Mouse (Mus musculus) MN1 (cell line): Measurements from ENCODE around the gene Plekha1.

Source experiments
- DNase-seq: peaks from one replicate; pipeline ENCODE4 v3.0.0-alpha.2; 2016; ENCODE audit warnings: low spot score

The Plekha1 gene

GRCm38 (mm10) chr7:130918260-130918659, 52.7 kb downstream of the Plekha1 start:
- no peak for DNase-seq

GRCm38 (mm10) chr7:130922981-130923731, 57.6 kb downstream of the Plekha1 start:
- DNase-seq = no peak

- no peak for DNase-seq
Measured at GRCm38 (mm10) chr7:130930401-130930800, 64.8 kb downstream of the Plekha1 start.

DNA sequence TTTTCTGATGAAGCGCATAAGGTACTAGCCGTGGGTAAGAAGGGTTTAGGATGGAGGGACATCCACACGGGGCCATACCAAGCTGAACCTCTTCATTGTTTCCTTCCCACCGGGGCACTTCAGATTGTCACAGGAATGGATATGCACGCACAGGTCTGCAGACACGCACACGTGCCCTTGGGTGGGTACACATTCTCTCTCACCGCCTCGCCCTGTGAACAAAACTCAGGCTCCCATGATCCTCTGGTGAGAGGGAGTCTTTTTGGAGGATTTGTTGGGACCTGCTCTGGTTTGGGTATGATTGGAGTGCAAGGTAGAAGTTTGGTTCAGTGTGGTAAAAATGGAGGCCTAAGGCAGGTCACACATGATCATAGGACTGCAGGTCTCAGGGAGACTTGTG, 67.4 kb downstream of the Plekha1 start:
- no peak for DNase-seq

DNA sequence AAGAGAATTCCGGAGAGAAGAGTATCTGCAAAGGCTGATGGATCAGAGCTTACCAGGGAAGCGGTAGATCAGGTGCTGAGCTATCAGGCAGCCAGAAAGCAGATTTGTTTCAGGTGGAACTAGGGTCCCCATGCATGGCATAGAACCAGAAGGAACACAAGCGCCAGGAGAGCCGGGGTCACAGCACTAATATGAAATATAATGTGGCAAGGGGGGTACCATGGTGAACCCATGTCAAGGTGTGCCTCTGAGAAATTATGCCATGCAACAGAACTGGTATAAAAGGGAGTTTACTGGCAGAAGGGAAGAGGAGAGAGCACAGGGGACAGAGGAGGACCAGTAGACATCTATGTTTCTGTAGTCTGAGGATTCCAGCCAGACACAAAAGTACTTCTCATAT, 69.1 kb downstream of the Plekha1 start:
- no peak for DNase-seq

DNA sequence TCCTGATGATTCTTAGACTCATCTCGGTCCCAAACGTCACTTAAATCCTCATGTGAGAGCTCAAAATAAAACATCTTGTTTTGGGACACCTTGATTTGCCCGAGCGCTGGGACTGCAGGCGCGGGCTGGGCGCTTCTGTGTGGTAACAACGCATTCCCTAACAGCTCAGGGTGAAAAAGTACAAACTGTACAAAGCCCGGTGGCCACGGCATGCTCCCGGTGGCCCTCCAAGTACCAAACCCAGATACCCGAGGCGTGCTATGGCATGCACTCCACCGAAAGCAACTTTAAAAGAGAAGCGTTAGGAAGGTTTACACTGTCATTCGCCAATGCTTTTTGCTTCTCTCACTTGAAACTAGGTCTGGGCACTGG, 69.9 kb downstream of the Plekha1 start:
- no peak for DNase-seq

DNA sequence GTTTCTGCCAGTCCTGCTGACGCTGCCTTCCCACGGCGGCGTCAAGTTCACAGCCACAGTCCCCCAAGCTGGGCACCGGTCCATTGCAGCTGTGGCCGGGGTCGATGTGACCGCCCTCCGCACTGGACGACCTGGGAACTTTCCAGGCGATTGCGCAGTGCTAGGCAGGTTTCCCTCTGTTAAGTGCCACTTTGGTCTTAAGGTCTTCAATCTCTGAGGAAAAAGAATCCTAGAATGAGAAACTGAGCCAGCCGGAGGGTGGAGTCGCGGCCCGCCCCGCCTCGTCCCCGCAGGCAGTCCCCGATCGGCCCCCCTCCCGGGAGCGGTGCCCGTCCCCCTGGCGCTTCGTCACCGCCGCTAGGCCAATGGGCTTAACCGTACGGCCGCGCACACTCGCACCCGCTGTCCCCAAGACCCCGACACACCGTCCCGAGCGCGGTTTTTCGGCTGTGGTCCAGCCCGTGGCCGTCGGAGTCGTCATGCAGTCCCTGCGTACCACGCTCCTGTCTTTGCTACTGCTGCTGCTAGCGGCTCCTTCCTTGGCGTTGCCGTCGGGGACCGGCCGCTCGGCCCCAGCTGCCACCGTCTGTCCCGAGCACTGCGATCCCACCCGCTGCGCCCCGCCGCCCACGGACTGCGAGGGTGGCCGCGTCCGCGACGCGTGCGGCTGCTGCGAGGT, 70.4 kb downstream of the Plekha1 start, which contains the start of gene Htra1:
TSS of gene Htra1 (plus strand) at position 319 of the 679 bp plus-strand sequence.
- no peak for DNase-seq

GRCm38 (mm10) chr7:130936472-130936951, 71.0 kb downstream of the Plekha1 start:
- no peak for DNase-seq

GRCm38 (mm10) chr7:130937266-130937841, 71.8 kb downstream of the Plekha1 start:
- DNase-seq = no peak

- no peak for DNase-seq
Measured at GRCm38 (mm10) chr7:130938005-130938404, 72.4 kb downstream of the Plekha1 start.

DNA sequence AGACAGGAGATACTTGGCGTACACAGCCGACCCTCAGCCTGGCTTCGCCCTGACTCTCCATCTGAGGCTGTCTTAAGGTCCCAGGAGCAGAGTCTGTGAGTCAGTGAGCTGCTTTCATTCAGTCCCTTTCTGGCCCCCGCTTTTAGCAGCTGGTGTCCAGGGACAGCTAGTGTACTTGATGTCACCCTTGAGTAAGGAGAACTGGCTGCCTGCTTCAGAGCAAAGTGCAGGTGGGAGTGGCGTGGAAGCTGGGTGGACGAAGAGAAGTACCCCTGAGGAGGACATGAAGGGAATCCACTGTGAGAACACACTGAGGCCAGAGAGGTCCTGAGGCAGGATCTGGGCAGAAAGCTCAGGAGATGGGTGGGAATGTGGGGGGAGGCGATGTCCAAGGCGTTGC, 73.3 kb downstream of the Plekha1 start:
- no peak for DNase-seq

GRCm38 (mm10) chr7:130940733-130941132, 75.2 kb downstream of the Plekha1 start:
- DNase-seq = no peak

DNA sequence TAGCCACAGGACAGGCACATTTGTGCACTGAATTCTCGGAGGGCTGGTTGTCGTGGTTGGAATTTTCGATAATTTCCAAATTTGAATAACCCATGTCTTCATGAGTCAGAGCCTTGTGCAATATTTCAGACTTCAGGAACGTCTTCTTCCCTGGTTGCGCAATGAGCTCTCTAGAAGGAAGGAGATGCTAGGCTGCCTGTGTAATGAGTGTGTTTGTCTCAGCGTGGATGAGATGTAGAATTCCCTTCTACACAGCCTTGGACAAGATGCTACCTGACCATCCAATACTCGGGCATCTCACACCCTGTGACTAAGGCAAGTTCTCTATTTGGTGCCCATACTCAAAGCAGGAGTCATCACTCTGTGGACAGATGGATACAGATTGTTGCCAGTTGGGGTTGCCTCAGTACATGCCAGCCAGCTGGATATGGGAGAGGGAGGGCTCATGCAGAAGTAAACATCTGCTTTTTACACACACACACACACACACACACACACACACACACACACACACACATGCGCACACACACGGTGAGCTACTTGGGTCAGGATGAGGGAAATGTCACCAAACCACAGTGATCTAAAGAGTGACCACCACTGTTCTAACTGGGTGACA, 77.8 kb downstream of the Plekha1 start:
- DNase-seq = no peak

DNA sequence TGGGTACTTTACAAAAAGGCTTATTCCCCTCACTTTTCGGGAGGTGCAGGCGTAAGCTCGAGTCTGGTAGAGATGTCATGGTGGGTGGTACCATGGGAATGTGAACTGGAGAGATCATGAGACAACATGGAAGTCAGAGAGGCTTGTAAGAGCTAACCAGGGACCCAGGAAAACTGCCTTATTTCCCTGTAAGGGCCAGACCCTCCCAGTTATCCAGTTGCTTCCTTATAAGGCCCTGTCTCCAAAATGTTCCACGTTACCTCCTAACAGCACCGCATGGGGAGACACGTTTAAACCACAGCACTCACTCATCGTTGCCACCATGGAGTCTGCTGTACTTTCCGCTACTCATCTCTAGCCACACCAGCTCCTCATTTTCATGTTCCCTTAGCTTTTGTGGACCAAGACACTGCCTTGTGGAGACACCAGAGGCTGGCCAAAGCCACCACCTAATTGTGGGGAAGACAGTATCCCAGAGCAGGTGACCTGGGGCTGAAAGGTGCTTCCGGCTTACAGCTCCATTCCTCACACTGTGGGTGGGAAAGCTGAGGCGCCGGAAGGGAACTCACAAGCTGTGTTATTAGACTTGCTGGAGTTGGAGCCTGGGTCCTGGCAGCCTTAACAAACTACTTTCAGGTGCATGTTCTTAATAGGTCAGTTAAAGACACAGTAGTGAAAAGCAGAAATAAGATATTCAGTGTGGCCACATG, 79.4 kb downstream of the Plekha1 start:
- no peak for DNase-seq

GRCm38 (mm10) chr7:130945730-130946129, 80.2 kb downstream of the Plekha1 start:
- DNase-seq = no peak

- DNase-seq = no peak
Measured at GRCm38 (mm10) chr7:130946303-130946702, 80.7 kb downstream of the Plekha1 start.

DNA sequence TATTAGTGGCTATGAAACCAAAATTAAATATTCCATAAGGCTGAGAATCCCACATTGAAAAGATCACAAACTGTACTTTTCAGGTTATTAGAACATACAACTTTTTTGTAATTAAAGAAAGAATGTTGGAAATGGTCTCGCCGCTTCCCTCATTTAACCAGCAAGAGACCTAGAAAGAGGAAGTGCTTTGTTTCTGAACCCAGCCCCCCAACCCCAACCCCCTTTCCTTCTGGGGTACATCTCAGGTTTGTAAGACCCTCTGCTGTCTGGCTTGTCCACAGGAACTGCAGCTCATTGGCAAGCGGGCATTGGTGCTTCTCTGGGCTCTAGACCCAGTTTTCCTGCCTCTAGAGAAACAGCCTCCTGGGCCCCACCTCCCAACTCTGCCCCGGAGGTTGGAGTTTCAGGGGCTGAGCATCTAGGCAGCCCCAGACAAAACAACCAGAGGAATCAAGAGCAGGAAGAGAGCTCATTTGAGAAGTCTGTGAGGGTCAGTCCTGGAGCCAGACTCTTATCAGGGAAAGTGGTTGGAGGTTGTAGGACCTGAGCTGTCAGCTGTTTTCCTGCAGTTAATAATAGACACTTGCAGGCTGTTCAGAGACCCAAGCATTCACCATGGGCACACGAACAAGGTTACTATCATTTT, 83.1 kb downstream of the Plekha1 start:
- DNase-seq = no peak

- peak; percentile 50 for DNase-seq
Measured at GRCm38 (mm10) chr7:130949331-130949751, 83.8 kb downstream of the Plekha1 start.

DNA sequence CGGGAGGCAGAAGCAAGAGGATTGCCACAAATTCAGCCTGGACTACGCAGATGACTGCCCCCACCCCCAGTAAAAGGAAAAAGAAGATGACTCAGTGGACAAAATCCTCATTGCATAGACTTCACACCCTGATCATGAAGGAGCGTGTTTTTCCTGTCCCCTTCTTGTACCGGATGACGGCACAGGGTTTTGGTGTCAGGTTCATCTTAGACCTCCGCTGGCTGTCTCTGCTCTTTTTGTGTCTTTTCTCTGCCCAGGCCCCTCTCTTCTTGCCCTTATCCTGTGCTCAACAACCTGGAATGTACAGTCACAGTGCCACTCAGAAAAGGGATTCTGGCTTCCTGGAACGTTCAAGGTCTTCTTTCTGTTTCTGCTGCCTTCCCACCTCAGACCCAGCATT, 84.9 kb downstream of the Plekha1 start:
- DNase-seq = no peak

GRCm38 (mm10) chr7:130951004-130951403, 85.4 kb downstream of the Plekha1 start:
- no peak for DNase-seq

DNA sequence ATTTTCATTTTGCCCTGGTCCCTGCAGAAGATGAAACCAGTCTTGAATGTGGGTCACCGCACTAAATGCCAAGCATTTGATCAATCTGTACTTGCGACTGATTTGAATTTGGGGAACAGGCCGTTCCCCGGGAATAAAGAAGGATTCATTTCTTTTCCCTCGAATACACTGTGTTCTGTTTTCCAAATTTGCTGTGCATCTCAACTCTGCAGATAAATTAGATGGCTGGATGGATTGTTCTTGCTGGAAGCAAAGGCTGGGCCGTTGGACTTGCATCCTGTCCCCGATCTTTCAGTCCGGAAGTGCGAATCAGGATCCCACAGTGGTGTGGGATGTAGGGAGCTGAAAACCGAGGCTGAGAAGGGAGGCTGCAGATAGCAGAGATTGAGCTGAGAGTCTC, 87.8 kb downstream of the Plekha1 start:
- no peak for DNase-seq
